Mouse (Mus musculus): ENCODE measurements around the gene Dmac2.
A peak's percentile ranks its signal among the peaks of the same experiment; 100 is the strongest.

The Dmac2 gene

DNA sequence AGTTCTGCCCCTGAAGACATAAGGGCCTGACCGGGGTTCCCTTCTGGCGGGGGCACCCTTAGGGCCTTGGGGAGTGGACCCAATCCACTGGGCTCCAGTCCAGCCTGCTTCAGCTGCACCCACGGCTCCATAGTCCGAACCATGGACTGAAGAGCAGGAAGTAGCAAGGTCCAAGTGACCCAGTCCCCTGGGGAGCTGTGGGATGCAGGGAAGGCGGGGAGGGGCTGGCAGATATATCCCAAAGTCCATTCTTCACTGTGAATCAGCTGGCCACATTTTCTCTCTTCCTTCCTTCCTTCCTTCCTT is 3.6 kb upstream of the Dmac2 start, which contains the start of gene Erich4:
Erich4 (minus strand) TSS at position 187 of the 306 bp plus-strand sequence.
- DNase-seq (ENCODE audit: low read depth, low spot score): no peak

DNA sequence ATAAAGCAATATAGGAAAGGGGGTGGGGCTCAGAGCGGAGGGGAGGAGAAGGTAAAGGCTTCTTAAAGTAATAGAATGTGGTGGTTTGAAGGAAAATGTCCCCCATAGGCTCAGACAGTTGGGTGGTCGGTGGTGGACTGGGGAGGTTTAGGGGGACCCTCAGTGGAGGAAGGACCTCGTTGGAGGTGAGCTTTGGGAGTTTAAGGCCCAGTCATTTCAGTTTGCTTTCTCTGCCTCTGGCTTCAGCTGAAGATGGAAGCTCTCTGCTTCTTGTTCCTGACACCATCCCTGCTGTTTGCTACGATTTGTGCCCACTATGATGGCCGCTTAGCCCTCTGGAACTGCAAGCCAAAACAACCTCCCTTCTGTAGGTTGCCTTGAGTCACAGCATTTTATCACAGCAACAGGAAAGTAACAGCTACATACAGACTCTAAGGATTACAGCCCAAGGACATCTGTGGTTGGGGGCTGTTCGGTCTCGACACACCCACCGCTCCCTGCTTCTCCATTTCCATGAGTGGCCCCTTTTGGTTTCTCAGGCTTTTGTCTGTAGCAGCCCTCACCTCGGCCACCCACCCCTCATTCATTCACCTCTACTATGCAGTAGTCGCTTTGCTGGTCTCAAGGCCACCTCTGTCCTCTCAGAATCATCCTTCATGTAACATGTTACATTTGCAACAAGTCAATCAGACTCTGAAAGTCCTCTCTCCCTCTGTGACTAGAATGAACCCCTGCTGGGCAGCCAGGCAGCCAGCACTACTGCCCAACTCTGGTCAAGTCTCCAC is 1.6 kb upstream of the Dmac2 start:
- DNase-seq (ENCODE audit: low read depth, low spot score): no peak

DNA sequence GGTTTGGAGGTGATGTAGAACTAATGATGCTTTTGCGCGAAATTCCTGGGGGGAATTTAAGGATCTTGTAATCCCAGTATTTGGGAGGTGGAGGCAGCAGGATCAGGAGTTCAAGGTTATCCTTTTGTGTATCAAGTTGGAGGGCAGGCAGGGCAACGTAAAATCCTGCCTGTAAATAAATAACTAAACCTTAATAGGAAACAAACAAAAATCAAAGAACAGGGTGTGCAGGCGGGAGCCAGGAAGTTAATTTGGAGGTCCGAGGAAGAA is 443 bp downstream of the Dmac2 start:
- DNase-seq (ENCODE audit: low read depth, low spot score): no peak

DNA sequence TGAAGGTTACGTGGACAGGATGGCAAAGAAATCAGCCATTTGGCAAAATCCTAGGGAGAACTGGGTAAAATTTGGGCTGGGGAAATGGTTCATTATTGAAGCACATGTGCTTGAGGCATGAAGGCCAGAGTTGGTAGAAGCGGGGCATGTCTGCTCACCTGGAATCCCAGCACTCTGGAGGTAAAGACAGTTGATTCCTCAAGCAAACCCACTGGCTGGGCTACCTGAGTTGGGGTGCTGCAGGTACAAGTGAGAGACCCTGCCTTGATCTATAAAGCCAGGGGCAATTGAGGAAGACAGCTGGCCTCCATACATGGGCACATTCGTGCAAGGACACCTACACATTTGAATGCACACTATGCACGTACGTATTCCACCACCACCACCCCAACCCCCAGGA is 887 bp downstream of the Dmac2 start:
- DNase-seq (ENCODE audit: low read depth, low spot score): no peak

DNA sequence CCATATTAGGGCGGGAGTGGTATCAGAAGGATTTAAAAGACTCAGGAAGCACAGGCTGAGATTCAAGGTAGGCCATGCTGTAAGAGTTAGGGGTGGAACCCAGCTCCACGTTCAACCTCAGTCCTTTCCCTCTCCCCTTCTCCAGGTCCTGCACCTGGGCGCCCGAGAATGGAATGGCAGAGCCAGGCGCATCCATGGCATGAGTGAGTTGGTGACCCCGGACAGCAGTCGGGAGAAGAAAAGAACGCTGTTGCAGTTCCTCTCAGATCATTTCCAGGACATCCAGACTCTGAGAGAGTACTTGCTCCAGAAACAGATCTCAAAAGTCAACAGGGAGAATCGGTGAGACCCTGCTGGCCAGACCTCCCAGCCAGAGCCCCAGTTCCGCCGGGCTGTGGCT is 1.5 kb downstream of the Dmac2 start:
- DNase-seq (ENCODE audit: low read depth, low spot score): no peak

DNA sequence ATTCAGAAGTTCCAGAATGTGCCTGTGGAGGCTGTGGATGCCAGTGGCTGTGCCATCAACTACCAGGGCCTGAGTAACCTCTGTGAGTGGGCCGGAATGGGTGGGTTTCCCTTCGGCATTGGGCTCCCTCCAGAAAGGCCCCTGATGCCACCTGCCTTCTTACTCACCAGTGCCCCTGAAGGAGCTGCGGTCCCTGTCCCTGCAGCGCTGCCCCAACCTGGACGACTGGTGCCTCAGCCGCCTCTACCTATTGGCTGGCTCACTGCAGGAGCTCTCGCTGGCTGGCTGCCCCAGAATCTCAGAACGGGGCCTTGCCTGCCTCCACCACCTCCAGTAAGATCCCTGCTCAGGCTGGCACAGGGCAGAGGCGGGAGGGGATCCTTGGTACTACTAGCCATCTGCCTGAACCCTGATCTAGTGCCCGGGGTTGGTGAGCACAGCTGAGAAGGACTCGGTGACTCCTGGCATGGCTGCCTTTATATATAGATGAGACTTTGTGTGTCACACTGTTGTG is 4.7 kb downstream of the Dmac2 start:
- DNase-seq (ENCODE audit: low read depth, low spot score): no peak

DNA sequence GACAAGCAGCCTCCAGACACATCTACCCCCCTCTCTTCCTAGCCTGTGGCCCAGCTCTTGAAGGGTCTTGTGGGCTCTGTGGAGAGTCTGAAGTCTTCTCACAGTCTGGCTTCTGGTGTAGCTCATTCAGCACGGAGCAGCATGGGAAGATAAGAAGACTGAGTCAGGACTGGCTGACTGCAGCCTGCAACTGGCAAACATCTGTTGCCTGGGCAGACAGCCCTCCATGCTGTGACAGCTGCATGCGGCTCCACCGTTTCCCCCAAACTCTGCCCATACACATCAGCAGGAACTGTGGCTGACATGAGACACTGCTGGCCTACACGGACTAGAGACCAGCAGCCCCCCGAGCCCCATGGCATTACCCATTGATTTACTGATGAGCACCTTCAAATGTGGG is 5.6 kb downstream of the Dmac2 start:
- DNase-seq (ENCODE audit: low read depth, low spot score): no peak

DNA sequence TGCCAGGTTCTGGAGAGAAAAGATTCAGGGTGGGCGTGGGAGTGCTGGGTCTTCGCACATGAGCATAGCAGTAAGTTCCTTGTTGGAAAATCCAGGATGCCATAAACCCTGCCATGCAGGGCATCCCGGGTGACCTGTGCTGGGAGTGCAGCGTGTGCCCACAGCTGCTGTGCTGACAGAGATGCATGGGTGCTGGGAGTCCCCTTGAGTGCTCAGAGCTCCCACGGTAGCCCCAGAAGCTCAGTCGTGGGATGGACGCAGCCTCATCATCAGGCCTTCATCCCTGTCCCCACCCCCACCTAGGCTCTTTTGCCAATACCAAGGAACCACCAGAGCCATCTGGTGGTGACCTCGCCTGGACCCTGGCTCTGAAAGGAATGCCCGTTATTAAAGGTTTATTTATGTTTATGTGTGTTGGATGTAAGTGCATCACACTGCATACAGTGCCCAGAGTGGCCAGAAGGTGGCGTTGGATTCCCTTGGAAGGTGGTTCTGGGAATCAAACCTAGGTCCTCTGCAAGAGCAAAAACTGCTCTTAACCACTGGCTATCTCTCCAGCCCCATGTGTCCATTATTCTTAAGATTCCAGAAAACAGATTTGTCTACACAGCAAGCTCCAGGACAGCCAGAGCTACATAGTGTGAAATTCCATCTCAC is 6.5 kb downstream of the Dmac2 start:
- DNase-seq (ENCODE audit: low read depth, low spot score): no peak

DNA sequence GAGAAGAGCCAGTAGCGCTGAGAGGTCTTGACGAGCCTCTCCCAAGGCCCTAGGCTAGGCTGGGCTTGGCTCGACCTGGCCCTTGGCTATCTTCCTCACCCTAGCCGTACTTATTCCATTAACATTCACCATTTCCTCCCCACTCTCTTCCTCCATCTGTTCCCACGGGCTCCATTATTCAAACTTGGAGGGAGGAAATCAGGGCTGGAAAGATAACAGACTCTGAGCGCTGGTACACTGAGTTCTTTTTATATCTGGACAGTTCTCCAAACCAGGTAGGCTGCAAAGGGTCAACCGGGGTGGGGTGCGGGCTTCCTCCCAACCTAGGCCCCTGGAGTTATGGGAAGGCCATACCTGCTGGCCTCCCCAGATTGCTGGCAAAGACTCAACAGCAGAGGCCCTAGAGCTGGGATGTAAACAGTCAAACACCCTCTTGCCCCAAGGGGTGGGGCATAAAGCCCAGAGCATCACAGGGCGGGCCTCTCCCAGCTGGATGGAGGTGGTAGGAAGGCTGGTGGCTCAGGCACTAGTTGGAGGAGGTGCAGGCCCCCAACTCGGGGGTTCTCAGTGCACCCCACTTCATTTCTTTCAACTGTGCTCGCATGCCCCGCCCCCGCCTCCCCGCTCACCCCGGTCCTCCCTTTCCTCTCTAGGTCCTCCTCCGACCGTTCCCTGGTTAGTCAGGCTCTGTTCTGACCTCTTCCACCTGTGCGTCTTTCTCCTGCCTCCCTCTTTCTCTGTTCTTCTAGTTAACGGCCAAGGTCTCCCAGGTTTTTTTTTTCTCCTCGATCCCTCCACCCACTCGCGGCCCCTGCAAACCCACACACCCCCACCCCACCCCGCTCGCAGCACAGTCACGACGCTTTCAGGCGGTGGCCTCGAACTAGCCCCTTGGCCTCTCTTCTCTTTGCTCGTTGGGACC is 7.6 kb downstream of the Dmac2 start, which contains the start of gene B3gnt8:
B3gnt8 (plus strand) TSS at position 146 of the 922 bp plus-strand sequence.
- no peak for DNase-seq (ENCODE audit: low read depth, low spot score)

DNA sequence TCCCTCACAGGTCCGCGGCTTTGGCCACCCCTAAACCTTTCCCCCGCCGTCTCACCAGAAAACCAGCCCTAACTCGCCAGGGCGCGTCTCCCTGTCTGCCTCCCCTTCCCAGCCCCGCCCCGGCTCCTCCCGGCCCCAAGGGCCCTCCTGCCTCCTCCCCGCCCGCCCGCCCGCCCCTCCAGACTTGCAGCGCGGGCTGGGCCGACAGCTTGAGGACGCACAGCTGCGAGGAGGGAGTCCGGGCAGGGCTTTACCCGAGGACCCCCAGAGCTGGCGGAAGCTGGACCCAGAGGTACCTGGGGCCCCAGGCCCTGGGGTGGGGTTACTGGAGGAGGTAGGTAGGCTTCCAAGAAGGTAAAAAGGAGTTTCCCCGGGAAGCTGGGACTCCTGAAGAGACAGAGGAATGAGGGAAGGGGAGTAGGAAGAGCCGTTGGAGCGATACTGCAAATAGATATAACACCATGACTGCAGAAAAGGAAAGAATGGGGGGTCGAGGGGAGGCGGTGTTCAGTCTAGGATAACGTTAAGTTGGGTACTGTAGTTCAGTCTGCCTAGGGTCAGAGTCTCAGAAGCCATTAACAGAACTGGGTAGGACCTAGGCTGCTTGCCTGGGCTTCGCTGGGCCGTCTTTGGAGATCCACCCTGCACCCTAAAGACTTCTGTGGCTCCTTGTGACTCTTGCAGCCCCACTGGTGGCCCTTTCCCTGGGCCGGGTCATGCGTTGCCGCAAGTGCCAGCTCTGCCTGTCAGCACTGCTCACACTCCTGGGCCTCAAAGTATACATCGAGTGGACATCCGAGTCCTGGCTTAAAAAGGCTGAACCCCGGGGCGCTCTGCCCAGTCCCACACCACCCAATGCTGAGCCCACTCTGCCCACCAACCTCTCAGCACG is 8.5 kb downstream of the Dmac2 start:
- DNase-seq (ENCODE audit: low read depth, low spot score): peak; percentile 23

DNA sequence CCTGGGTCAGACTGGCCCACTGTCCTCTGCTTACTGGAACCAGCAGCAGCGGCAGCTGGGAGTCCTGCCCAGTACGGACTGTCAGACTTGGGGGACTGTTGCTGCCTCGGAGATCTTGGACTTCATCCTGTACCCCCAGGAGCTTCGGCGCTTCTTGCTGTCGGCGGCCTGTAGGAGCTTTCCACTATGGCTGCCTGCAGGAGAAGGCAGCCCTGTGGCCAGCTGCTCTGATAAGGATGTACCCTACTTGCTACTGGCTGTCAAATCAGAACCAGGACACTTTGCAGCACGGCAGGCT is 9.1 kb downstream of the Dmac2 start:
- no peak for DNase-seq (ENCODE audit: low read depth, low spot score)

DNA sequence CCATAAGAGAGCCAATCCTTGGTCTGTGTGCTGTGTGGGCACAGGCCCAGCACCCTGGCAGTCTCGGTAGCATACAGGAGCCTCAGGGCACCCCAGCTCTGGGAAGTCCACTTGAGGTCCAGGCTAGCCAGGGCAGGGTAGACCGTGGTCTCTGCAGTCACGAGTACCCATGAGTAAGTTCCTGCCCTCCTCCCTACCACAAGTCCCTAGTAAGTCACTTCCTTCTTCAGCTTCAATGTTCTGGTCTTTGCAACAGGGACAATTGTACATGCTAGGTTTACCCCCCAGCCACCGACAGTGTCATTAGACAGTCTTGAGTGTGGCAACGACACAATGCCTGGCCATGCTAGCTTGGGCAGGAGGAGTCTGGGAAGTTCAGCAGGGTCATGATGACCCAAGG is 13.5 kb downstream of the Dmac2 start:
- DNase-seq (ENCODE audit: low read depth, low spot score): no peak

DNA sequence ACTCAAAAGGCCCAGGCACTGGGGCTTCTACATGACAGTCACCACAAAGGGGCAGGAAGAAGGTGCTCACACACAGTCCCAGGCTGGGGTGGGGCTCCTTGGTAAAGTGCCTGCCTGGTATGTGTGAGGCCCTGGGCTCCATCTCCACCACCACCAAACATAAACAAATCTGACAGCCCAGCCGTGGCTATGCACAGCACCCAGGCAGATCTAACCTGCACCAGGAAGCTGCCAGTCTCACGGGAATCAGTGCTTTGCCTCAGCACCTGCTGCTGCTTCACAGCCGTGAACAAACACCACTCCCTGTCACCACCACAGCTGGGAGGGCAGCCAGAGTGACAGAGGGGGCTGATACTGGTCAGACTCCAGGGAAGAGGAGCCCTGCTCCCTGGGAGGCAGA is 17.2 kb downstream of the Dmac2 start:
- no peak for DNase-seq (ENCODE audit: low read depth, low spot score)

DNA sequence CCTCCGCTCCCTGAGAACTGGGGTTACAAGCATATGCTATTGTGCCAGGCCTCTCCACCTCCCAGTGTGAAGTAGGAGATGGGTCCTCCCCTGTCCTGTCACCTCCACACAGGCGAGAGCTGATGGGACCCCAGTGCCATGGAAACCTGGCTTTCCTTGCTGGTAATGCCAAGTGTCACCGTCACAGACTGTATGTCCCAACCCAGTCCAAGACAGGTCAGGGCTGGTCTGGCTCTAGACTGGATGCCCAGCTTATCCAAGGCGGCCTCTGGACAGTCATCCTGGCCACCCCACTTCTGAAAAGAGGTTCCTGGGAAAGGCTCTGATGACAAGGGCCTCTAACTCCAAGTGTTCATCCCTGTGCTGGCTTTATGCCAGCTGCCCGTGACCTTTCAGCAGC is 17.9 kb downstream of the Dmac2 start:
- DNase-seq (ENCODE audit: low read depth, low spot score): no peak

DNA sequence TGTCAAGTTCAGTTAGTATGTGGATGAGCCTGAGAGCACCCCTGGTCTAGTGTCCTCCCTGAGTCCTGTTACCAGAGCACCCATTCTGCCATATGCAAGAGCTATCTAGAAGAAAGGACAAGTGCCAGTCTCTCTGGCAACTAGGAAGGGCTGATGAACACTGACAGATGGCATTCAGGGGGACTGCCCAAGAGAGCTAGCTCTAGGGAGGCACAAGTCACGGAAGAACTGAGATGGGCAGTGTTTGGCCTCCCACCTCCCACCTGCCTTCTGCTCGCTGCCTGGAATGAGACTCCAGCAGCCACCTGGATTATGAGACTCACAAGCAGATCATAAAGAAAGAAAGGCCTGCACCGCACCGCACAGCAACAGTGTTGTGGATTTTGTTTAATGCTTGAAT is 20.5 kb downstream of the Dmac2 start:
- no peak for DNase-seq (ENCODE audit: low read depth, low spot score)

DNA sequence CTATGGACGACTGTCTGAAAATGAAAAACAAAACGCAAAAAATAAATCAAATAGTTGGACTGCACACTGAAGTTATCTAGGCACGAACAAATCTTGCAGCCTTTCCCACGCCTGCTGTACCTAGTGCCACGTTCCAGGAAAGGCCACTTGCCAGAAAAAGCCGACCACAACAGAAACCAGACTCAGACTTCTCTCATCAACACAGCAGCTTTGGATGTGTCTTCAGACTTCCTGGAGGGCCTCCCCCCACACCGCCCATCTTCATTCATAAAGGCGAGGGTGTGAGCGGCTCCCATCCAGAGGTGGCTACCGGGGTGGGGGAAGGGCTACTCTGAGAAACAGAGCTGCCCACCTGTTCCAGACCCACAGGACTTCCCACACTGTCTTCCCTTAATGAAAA is 24.9 kb downstream of the Dmac2 start:
- no peak for DNase-seq (ENCODE audit: low read depth, low spot score)

DNA sequence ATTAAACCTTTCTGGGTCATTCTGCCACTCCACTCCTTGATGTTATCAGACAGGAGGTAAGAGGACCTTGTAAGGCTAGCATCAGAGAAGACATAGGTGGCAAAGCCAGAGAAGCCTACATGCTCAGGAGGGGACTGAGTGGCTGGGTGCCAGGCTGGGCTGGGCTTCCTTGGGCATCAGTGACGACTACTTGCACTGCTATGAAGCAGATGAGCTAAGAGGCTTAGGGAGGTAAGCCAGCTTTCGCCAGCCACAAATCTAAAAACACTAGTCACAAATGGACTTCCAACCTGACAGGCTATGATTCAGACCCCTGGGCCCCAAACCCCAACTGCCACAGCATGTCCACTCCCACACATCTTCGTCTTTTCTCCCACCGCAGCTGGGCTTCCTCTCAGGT is 25.4 kb downstream of the Dmac2 start:
- no peak for DNase-seq (ENCODE audit: low read depth, low spot score)

DNA sequence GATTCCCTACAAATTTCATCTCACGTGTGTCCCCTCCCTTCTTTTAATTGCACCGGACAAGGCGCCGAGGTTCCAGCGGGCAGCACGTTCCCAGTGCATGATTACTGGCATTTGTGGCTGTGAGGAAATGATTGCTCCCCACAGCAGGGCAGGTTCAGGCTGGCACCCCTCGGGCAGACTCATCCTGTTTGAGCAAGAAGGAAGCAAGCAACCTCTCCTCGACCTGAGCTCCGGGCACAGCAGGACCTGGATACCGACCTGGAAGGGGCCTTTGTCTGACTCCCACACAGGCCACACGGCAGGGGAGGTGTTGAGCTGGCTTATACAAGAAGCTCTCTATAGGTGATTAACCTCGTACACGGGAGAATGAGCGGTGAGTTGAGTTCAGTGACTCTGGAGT is 25.9 kb downstream of the Dmac2 start:
- no peak for DNase-seq (ENCODE audit: low read depth, low spot score)

DNA sequence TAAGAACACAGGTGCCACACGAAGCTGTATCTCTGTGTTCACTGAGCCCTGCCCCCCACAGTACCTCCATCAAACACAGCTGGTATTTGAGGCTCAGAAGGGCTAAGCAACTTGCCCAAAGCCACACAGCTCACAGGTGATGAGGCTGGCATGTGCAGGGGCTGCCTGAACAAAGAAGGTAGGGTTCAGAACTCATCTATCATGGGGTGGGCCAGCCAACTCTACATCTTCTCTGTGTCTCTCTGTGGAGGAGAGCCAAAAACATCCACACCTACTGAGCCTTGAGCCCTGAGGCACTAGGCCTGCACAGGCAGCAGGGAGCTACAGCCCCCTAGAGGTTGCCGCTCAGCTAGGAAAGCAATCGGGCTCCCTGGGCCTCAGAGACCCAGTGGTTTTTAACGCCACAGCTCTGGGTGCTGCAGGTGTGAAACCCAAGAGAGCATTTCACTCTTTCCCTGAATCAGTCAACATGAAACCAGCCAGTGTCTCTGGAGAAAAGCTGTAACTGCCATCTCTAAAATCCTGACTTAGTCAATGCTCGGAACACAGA is 28.4 kb downstream of the Dmac2 start:
- no peak for DNase-seq (ENCODE audit: low read depth, low spot score)

DNA sequence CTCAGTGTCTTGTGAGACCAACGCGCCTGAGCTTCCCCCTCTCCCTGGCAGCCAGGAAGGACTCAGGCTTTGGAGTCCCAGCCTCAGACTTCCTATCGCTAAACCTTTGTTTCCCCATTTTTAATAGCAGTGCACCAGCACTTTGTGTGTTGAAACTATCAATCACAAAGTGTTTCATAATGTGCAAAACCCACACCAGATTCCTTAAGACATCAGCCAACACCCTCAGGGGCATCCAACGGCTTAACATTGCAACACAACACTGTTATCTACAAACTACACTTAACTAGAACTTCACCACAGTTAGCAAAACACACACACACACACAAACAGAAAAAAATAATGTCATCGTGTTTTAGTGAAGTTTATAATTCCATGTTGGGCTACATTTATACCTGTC is 30.6 kb downstream of the Dmac2 start:
- DNase-seq (ENCODE audit: low read depth, low spot score): no peak

DNA sequence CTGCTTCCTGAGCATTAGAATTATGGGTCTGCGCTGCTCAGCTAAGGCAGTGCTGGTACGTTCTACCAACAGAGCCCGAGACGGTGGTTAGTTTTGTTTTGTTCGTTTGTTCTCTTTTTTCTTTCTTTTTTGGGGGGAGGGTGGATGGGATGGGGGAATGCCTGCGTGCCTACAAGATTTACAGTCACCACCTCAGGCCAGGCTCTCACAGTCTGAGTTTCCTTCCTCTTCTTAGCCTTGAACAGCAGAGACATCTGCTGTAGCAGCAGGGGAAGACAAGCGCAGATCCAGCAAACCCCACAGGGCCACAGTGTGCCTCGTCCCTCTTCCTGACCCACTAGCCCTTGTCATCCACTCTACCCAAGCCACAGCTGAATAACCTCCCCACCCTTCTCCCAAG is 32.1 kb downstream of the Dmac2 start:
- no peak for DNase-seq (ENCODE audit: low read depth, low spot score)

All from embryo, embryonic 11.5 days (tissue).